Mouse (Mus musculus) cerebellum, postnatal 36 days (tissue): ENCODE results near the gene Cuedc1.
"Not testable (repeated sequence)": the region's sequence is repeated elsewhere in the genome, so short reads cannot be mapped to it uniquely, and the experiment has no call there.

Source experiments
- DNase-seq, 2 experiments: peaks; one replicate each; pipeline ENCODE4 v3.0.0; 2021 to 2022; ENCODE audit warnings: mixed read lengths in 2 of 2

The Cuedc1 gene

GRCm38 (mm10) chr11:88204593-88205368 lies 106.9 kb downstream of the Cuedc1 start:
- no peak for DNase-seq

- not testable (repeated sequence) for DNase-seq
Measured at GRCm38 (mm10) chr11:88206576-88206975, 108.7 kb downstream of the Cuedc1 start.

GRCm38 (mm10) chr11:88207697-88208096 lies 109.8 kb downstream of the Cuedc1 start:
- DNase-seq, result no peak

DNA sequence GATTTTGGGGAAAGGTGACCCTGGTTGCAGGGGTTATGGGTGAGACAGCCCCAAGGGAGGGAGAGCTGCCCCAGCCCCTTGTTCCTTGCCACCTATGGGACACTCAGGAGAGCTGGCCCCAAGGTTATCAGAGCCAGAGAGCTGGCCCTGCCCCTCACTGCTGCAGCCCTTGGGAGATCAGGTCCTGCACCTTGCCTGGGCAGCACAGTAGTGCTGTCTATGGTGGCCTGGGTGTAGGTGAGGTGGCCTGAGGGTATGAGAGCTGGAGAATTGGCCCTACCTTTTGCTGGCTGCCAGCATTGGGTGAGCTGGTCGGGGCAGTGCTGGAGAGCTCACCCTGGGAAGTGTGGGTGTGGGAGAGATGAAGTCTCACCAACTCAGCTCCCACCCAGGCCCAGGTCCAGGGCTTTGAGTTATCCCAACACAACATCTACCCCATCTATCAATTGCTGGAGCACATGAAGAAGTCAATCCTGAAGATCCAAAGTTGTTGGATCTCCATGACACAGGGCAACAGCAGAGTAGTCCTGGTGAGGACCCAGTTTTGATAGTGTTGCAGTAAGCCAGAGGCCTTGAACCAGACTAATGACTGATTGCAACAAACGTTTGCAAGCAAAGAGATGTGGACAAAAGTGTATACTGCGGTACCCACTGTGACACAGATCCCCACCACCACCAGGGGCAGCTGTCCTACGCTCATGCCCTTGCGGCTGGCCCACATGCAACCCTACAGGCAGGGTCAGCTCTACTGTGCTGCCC lies 114.1 kb downstream of the Cuedc1 start:
- DNase-seq, result no peak

- DNase-seq, result no peak
Measured at GRCm38 (mm10) chr11:88213757-88214156, 115.9 kb downstream of the Cuedc1 start.

- DNase-seq, result peak; percentile 78 to 79
Measured at GRCm38 (mm10) chr11:88214881-88215831, 117.3 kb downstream of the Cuedc1 start.

- peak; percentile 75 to 84 for DNase-seq
Measured at GRCm38 (mm10) chr11:88216231-88216685, 118.4 kb downstream of the Cuedc1 start.

DNA sequence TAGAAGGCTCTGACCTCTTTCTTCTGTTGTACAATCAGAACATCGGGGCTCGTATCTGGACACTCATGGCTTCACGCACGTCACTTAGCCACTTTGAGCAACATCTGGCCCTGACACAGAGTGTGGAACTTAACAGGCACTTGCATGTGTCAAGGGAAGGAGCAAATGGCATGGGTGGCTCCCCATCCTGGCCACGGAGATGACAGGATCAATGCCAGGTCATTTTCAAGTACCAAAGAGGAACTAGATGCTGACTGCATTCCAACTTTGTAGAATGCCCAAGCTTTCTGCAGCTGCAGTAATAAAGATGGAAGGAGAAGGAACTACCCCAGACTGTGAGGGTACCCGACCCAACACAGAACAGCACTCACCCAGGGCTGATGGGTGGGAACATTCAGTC lies 120.3 kb downstream of the Cuedc1 start:
- no peak for DNase-seq

- DNase-seq, result no peak
Measured at GRCm38 (mm10) chr11:88218586-88218985, 120.7 kb downstream of the Cuedc1 start.

- DNase-seq, result no peak
Measured at GRCm38 (mm10) chr11:88221929-88222475, 124.1 kb downstream of the Cuedc1 start.

DNA sequence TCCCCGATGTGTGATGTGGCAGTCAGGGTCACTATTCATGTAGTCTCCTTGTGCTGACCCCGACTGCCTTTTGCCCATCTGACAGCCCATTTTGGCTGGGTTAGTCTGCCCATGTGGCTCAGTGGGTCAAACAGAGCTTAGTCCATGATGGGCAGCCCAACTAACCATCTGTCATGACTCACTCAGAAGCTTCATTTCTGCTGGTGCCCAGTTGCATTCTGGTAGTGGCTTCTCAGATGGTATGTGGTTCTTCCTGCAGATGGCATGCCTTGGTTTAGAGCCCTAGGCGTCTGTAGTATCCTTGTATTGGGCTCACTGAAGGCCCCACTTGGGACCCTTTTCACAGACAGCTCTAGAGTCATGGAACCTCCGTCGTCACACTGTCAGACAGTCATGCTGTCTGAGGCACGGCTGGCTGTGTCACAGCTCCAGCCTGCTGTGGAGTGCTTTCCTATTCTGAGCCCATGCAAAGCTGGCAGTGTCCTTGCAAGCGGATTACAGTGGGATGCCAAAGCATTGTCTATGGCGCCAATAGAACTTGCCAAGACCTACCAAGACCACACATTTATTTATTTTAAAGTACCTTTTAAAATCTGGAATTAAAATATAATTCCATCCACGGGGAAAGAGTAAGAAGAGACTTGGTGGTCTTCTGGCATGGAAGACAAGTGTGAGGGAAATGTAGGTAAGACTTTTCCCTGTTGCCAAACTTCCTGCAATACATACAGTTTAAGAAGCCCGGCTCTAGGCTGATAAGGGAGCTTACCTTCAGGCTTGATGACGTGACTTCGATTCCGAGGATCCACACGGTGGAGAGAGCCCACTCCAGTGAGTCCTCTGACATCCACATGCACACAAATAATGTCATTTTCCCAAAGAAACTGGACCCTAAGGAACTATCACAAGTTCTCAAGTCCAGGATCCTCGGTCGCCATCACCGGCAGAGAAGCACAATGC lies 129.4 kb downstream of the Cuedc1 start:
- no peak for DNase-seq

- DNase-seq, result no peak
Measured at GRCm38 (mm10) chr11:88231213-88231790, 133.4 kb downstream of the Cuedc1 start.

DNA sequence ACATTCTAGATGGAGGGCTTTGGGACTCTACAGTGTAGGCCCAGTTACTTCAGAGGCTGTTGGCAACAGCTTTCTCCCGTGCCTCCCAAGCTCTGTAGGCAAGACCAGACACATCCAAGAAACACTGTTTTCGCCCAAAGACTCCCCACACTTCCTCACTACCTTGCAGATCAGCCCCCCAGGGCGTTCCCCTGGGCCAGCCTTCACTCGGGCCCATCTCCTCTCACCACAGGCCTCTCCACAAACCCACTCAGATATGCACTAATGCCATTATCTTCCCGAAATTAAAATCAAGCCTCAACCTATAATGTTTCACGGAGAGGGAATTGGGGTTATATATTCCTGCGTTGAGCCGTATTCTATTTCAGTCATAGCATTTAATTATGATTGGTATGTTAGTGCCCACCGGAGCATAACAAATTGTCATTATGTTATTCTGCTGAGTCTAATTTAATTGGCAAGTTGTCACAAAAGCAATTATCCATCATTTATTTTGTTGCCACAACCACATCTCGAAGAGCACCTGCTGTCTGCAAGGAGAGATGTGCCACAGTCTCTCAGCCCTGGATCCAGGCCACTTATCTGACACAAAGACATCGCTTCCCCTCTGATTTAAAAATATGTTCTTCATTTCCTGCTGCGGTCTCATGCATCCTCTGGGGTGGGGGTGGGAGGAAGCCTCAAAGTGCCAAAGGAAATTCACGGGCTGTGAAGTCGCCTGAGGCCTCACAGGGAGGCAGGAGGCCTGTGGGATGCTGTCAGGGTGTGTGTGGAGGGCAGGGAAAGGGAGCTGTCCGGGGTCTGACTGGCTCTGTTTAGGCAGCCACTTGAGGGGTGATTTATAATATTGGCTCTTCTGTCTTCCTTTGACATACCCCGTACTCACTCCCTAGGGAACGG lies 135.9 kb downstream of the Cuedc1 start:
- no peak for DNase-seq

DNA sequence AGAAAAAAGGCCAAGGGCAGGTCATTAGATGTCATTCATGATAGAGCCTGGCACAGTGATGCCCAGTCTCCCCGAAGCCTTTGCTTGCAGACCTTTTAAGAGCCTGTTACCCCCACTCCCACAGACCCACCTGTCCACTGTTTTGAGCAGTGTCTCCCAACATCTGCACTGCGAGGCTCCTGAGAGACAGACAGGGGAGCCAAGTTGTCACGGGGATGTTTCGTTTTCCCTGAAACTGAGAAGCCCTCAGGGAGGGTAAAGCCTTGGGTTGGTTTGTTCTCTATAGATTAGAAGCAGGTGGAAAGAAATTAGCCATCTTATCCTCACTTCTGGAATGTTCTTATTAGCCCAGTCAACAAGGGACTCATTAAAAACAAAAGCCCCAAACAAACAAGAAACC lies 136.9 kb downstream of the Cuedc1 start:
- DNase-seq, result no peak

GRCm38 (mm10) chr11:88235221-88236203 lies 137.7 kb downstream of the Cuedc1 start:
- DNase-seq, result no peak

GRCm38 (mm10) chr11:88240275-88240674 lies 142.4 kb downstream of the Cuedc1 start:
- no peak for DNase-seq

DNA sequence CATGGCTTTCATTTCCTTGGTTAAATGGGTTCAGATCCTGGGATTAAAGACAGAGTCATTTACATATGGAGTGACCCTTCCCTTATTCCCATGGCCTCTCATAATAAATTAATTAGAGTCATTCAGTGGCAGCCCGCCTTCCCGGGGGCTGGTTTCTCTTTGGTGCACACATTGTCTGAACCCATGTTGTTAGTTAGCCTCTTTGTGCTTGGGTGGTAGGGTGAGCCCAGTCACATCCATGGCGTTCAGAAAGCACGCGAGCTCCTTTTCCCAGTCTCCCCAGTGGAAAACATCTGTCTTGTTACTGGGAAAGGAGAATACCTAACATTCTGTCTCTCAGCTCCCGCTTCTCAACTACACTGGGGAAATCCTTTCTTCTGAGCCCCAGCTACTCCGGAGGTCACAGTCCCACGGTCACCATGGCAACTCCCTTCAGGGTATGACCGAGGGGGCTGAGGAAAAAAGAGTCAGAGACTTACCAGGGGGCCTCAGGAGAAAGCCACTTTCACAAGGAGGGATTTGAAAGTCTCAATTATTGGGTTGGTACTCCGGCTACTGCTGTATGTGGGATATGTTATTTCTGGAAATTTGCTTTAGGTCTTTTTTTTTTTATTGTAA lies 143.0 kb downstream of the Cuedc1 start:
- DNase-seq, result no peak
